Mouse (Mus musculus) CH12.LX (cell line): ENCODE results near the gene Ube2i.
"Not testable (repeated sequence)": the region's sequence is repeated elsewhere in the genome, so short reads cannot be mapped to it uniquely, and the experiment has no call there.

ENCODE experiments used
- CHD2 ChIP-seq: IDR thresholded peaks from 2 replicates; pipeline ENCODE4 v1.6.1; 2011; ENCODE audit warnings: low read length, improper control_type of control experiment
- CTCF ChIP-seq, 2 experiments: IDR thresholded peaks in 1 of 2; conservative IDR thresholded peaks in 1 of 2; 2 replicates each; pipeline ENCODE4 v1.5.1; 2011 to 2012; ENCODE audit warnings: low read depth in 2 of 2, low read length in 2 of 2, improper control_type of control experiment in 1 of 2, inconsistent platforms in 1 of 2, mild to moderate bottlenecking in 1 of 2, moderate library complexity in 1 of 2
- E2F4 ChIP-seq: IDR thresholded peaks from 2 replicates; pipeline ENCODE4 v1.6.1; 2011; ENCODE audit warnings: low read depth, low read length, improper control_type of control experiment; ENCODE audit not compliant: insufficient replicate concordance
- JUN ChIP-seq: IDR thresholded peaks from 2 replicates; pipeline ENCODE4 v1.6.1; 2011; ENCODE audit warnings: low read depth, mild to moderate bottlenecking, low read length, improper control_type of control experiment, moderate library complexity; ENCODE audit not compliant: insufficient read depth
- MAZ ChIP-seq: IDR thresholded peaks from 2 replicates; pipeline ENCODE4 v1.6.1; 2012; ENCODE audit warnings: low read depth, mild to moderate bottlenecking, inconsistent platforms, low read length, improper control_type of control experiment, moderate library complexity
- MYC ChIP-seq: IDR thresholded peaks from 2 replicates; pipeline ENCODE4 v1.6.1; 2011; ENCODE audit warnings: low read depth, mild to moderate bottlenecking, improper control_type of control experiment, low read length
- POLR2A ChIP-seq: IDR thresholded peaks from 2 replicates; pipeline ENCODE4 v1.6.1; 2011; ENCODE audit warnings: low read depth, mild to moderate bottlenecking, improper control_type of control experiment, low read length
- RAD21 ChIP-seq: IDR thresholded peaks from 2 replicates; pipeline ENCODE4 v1.6.1; 2011; ENCODE audit warnings: low read depth, mild to moderate bottlenecking, low read length, improper control_type of control experiment, moderate library complexity
- TCF12 ChIP-seq: IDR thresholded peaks from 2 replicates; pipeline ENCODE4 v1.6.1; 2014; ENCODE audit warnings: low read depth, mild to moderate bottlenecking, inconsistent platforms, low read length, improper control_type of control experiment

GRCm38 (mm10) chr17:25231621-25232020 lies 42.8 kb downstream of the Ube2i start:
- TF ChIP-seq CTCF (conservative IDR thresholded peaks at IDR 0.05 in 1 of 2, IDR thresholded peaks at IDR 0.05 in 1 of 2; ENCODE audit: low read depth in 2 of 2, low read length in 2 of 2); MAZ; TCF12; MYC; CHD2; POLR2A; JUN; E2F4; RAD21: not testable (repeated sequence)
